Mouse (Mus musculus): ENCODE results near the gene Hba-a2.

GRCm38 (mm10) chr11:32265117-32265738 lies 31.1 kb upstream of the Hba-a2 start:
- no peak for TF ChIP-seq CTCF (IDR thresholded peaks at IDR 0.05; ENCODE audit: low read depth)
- peak; percentile 95 for TF ChIP-seq EP300 (IDR thresholded peaks at IDR 0.05; ENCODE audit: low read depth)
